Mouse (Mus musculus): ENCODE measurements around the gene Acrbp.
"Not testable (repeated sequence)": the region's sequence is repeated elsewhere in the genome, so short reads cannot be mapped to it uniquely, and the experiment has no call there.

Gene Acrbp

DNA sequence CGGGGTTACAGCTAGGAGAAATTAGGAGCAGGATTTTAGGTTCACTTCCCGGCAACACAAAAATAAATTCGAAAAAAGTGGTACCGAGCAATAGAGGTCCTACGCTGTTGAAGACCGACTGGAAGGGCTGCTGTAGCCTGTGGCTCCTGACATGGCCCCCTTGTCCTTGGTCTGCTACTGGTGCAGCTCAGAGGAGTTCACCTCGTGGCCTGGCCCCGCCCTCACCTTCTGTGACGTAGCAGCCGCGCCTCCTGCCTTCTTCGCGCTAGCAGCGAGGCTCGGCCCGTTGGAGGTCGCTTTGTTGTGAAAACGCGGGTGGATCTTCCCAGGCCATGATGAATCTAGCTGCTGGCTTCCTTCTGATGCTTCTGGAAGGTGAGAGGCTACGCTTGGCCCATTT, at the start of gene Acrbp:
TSS of gene Acrbp (plus strand) at position 12 of the 400 bp plus-strand sequence.
- no peak for DNase-seq

DNA sequence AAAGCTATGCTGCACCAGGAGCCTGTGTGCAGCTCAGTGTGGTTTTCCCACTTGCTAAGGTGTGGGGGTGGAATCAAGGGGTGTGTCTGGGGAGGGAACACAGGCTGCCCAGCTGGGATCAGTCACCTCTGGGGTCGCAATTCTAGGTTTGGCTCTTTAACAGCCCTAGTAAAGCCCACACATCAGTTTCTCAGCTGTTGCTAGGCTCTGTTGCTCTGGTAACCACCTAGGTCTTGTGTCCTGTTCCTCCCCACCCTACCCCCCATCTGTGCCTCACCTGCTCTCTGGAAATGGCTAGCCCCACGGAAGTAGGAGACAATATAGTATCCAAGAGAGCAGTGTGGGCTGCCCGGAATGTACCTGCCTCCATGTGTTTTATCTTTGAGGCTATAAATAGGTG, 45.8 kb upstream of the Acrbp start:
- DNase-seq = no peak

DNA sequence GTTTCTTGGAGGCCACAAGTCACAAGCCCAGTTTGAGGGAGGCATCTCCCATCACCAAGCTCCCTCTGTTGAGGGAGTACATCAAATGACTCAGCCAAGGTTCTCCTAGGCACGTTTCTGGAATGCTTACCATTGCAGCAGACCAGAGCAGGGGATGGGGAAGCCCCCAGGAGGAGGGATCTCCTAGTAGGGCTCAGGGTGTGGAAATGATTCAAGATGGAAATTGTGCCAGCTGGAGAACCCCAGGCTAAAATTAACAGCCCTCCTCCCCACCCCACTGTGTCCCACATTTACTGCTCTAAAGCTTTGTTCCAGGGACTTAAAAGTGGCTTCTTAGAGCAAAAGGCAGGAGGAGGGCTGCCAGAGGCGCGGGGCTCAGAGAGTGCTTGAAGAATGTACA, 44.4 kb upstream of the Acrbp start:
- peak; percentile 64 for DNase-seq

DNA sequence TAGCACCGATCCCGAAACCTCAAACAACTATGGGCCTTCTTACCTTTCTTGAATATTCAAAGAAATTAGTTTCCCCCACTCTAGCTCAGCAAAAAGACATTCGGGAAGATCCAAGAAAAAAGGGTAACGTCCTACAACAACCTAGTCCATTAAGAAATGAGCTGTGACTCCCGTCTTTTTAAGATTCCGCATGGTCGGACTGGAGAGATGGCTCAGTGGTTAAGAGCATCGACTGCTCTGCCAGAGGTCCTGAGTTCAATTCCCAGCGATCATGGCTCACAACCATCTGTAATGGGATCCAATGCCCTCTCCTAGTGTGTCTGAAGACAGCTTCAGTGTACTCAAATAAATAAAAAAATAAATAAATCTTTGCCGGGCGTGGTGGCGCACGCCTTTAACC, 41.4 kb upstream of the Acrbp start:
- DNase-seq = no peak

DNA sequence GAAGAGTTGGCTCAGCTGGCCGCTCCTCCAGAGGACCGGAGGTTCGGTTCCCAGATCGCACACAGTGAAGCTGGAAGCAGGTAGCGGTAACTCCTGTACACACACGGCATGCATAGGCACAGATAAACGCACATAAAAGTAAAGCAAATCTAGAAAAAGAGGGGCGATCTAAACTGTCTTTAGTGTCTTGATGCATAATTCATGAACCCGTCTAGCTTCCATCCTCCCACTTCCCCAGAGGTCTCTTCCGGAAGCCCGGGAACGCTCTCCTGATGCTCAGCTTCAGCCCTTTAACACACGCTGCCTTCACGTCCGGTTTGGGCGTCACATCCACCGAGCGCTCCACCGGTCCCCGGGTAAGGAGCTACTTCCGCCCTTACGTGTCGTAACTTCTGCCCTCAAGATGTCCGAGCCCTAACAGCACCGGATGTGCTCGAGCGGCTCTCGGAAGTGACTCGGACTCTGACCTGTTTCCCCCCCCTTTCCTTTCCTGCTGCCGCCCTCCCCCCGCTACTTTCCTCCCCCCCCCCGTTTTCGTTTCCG, 40.8 kb upstream of the Acrbp start:
- peak; percentile 100 for DNase-seq

DNA sequence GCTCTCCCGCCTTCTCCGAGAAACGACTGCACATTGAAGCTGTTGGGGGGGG, 40.5 kb upstream of the Acrbp start, which contains the start of gene Zfp384:
TSS of gene Zfp384 (plus strand) at position 17 of the 52 bp plus-strand sequence.
- DNase-seq = no peak

DNA sequence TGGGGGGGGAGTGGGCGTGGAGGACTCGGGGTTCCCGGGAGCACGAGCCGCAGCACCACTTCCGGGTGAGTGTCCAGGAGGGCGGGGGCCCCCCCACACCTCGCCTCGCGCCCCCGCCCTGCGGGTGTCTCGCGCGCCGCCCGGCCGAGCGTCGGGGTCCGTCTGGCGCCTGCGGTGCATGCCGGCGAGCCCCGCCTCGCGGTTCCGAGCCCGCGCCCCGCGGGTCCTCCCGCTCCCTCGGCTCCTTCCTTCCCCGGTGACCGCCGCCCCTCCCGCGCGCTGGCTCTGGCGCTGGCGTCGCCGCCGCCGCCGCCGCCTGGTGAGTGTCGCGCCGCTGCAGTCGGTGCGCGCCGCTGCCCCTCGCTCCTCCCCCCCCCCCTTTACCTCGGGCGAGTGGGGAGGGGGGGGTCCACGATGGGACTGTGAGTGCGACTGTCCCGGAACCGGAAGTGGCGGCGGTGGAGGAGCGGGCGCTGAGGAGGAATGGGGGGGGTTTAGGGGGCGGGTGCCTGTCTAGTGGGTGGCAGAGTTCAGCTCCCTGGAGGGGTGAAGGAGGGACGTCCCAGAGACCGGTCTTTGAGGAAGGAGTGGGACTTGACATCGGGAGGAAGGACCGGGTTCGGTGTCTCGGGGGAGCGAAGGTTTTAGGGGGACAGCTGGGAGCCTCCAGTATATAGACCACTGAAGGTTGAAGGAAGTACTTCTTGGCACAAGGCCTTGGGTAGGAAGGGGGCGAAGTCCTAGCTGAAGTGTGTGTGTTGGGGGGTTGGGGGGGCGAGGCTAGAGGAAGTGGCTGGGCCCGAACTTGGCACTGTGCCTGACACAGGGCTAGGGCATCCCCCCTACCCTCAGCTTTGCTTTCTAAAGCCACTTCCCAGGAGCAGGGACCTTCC, 40.1 kb upstream of the Acrbp start:
- DNase-seq = peak; percentile 99

DNA sequence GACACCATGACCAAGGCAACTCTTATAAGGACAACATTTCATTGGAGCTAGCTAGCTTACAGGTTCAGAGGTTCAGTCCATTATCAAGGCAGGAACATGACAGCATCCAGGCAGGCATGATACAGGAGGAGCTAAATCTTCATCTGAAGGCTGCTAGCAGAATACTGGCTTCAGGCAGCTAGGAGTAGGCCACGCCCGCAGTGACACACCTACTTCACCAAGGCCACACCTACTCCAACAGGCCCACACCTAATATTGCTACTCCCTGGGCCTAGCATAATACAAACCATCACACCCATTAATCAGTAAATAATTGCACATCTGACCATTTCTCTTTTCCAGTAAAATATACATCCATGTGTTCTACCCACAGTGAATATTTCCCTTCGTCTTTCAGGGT, 31.8 kb upstream of the Acrbp start:
- no peak for DNase-seq

DNA sequence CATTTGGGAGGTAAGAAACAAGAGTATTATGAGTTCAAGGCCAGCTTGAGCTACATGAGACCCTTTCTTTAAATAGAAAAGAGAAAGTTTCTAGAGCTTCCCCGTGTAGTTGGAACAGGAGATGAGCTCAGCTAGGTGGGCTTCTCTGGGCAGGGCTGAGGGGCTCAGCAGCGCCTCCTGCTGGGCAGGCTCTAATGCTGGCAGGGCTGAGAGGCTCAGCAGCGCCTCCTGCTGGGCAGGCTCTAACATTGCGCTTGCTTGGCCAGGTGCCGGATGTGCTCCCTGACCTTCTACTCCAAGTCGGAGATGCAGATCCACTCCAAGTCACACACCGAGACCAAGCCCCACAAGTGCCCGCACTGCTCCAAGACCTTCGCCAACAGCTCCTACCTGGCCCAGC, 19.0 kb upstream of the Acrbp start:
- DNase-seq = peak; percentile 86

DNA sequence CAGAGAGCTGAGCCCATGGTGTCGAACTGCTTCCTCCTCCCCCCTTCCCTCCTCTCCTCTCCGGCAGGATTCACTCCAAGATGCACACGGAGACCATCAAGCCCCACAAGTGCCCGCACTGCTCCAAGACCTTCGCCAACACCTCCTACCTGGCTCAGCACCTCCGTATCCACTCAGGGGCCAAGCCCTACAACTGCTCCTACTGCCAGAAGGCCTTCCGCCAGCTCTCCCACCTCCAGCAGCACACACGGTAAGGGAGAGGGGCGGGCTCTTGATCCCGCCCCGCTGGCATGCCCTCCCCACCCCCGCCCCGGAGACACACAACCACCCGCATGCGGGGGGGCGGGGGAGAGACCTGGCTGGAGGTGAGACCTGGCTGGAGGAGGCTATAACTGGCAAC, 17.9 kb upstream of the Acrbp start:
- DNase-seq = peak; percentile 86

DNA sequence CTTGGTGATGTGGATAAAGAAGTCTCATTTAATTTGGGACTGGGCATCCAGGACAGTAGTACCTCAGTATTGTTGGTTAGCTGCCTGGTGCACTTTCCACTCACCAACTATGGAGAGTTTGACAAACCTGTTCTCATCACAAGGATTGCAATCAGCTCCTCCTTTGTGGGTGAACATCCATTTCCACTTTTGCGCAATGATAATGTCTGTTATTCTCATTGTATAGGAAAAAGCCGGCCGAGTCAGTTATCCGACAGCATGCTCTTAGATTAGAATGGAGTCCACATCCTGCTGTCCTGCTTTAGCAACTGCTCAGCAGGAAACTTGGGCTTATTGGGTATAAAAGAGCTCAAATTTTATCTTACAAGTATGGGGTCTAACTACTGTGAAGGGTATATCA, 10.8 kb upstream of the Acrbp start:
- DNase-seq = peak; percentile 88

DNA sequence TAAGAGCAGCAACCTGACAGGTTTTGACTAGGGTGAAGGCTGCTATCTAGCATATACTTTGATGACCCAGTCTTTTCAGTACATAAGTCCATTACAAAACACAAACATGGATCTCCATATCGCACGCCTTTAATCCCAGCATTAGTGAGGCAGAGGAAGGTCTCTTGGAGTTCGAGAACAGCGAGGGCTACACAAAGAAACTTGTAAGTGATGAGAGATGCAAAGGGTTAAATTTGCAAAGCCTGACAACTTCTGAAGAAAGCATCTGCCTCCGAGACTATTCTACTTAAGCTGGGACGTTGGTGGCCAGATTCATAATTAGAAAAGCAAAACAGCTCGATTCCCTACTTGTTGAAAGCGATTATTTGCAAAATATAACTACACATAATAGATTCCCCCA, 10.4 kb upstream of the Acrbp start:
- DNase-seq = no peak

DNA sequence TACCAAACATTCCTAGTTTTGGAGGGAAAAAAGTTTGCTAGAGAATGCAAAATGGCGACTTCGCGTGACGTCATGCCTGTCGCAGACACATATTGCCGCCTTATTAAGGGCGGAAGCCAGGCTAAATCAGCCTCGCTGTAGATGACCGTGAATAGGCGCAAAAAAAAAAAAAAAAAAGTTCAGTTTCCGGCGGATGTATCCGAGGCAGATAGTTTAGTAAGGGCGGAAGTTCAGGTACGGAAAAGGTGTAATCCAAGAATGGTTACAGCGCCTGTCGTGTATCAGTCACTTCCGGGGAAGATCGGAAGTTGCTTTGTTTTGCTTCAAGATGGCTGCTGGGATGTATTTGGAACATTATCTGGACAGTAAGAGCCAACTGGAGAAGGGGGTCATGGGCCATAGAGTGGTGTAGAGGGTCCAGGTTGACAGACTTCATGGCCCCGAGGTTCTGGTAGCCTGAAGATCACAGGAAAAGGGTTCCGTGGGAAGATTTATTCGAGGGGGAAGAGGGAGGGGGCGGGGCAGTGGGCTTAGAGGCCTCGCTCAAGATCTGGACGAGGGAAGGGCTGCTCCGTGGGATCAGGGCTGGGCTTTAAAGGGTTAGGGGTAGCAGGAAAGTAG, 9.8 kb upstream of the Acrbp start, which contains the start of gene Ing4:
TSS of gene Ing4 (plus strand) at position 228 of the 621 bp plus-strand sequence.
- DNase-seq = peak; percentile 99

DNA sequence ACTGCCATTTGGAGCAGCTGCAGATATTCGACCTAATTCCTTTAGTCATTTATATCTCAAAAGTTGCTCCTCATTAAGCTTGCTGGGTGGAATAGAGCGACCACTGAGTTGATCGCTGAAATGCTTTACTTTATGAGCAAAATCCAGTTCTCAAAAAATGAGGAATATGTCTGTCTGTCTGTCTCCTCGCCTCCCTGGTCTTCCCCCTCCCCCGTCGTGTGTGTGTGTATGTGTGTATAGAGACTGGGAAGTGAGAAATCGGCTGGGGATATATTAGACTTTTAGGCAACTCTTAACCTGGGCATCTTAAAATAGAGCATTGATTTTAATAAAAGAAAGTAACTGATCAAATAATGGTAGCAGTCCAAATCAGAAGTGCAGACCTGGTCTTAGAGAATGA, 9.3 kb upstream of the Acrbp start:
- peak; percentile 83 for DNase-seq

DNA sequence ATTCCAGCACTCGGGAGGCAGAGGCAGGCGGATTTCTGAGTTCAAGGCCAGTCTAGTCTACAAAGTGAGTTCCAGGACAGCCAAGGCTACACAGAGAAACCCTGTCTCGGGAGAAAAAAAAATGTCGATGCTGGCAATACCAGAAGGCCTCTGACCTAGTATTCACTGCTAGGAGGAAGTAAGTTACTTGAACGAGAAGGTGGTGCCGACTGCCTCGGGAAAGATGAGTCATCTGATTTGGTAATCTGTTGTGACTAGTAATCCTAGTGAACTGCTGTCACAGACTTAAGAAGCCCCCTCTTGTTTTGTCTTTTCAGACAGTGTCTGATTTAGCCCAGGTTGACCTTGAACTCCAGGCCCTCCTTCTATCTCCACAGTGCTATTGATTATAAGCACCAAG, 8.4 kb upstream of the Acrbp start:
- peak; percentile 87 for DNase-seq

DNA sequence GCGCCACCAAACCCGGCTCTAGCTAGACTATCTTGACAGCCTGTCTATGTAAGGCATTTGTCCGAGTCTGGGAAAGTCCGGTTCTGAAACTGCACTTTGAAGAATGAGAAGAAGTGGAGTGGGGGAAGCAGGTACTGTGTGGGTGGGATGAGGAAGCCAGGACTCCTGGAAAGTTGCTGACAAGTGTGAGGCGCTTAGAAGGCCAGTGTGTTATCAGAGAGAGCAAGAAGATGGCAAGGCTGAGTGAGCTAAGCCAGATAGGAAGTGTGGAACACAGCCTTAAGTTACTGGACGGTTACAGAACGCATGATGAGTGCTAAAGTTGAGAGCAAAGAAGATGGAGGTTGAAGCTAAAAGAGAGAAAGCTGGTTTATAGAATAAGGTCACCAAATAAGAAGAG, 7.4 kb upstream of the Acrbp start:
- DNase-seq = peak; percentile 88

DNA sequence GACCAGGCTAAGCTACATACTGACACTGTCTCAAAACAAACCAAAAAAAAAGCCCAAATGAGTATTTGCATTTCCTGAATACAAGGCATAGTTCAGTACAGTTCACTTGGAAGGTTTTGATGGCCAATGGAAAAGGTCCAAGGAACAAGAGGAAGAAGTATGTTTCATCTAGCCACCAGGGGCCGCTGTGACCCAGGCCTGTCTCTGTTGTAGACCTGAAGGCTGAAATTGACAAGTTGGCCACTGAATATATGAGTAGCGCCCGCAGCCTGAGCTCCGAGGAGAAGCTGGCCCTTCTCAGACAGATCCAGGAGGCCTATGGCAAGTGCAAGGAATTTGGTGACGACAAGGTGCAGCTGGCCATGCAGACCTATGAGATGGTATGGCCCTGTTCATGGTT, 2.8 kb upstream of the Acrbp start:
- peak; percentile 94 for DNase-seq

DNA sequence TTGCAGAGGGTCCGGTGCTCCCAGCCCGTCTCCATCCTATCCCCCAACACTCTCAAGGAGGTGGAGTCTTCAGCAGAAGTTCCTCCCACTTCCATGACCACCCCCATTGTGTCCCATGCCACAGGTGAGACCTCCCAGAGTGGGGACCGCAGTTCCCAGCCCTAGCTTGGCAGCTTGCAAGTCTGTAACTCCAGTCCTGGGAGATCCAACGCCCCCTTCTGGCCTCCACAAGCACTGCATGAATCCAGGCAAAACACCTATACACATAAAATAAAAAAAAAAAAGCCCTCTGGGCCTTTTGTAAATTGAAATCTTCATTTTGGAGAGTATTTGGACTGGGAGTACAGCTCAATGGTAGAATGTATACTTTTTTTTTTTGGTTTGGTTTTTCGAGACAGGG, 1.7 kb downstream of the Acrbp start:
- DNase-seq = no peak

DNA sequence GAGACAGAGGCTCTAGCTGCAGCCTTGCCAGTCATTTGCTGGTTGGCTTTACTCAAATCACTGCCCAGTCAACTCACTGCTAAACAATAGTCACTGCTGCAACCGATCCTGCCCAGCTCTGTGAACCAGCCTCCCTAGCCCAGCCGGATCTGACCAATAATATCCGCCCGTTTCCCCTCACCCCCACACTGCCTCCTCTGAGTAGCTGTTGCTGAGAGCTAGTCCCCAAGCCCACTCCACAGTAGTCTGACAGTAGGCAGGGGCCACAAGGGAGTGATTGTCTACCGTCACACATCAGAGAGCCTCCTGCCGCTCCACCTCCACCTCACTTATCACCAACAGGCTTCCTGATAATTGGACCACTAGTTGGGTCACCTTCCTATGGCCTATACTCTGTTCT, 12.0 kb downstream of the Acrbp start:
- no peak for DNase-seq

DNA sequence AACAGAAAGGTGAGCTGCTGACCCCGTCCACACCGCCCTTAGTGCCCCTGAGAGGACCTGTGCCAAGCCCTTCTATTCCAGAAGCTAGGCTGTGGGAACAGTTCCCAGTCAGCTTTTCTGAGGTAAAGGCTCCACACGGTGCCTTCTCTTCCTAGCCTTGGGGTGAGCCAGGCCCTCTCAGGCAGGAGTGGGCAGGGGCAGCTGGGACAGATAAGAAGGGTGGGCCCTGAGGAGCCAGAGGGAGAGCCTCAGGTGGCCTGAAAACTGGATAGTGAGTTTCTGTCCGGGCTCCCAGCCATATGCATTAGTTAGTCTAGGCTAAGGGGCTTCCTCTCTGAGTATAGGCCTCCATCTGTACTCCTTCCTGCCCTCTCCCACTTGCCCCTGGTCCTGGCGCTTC, 13.0 kb downstream of the Acrbp start:
- DNase-seq = no peak

DNA sequence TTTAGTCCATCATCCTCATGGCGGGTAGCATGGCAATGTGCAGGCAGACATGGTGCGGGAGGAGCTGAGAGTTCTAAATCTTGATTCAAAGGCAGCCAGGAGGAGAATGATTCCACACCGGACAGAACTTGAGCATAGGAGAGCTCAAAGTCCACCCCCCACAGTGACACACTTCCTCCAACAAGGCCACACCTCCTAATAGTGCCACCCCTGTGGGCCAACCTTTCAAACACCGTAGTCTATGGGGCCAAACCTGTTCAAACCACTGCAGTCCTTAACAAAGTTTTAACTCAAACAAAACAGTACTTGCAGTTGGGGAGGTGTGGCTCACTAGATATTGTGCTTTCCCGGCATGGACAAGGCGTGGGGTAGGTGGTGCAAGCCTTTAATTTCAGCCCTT, 14.4 kb downstream of the Acrbp start:
- DNase-seq = no peak

DNA sequence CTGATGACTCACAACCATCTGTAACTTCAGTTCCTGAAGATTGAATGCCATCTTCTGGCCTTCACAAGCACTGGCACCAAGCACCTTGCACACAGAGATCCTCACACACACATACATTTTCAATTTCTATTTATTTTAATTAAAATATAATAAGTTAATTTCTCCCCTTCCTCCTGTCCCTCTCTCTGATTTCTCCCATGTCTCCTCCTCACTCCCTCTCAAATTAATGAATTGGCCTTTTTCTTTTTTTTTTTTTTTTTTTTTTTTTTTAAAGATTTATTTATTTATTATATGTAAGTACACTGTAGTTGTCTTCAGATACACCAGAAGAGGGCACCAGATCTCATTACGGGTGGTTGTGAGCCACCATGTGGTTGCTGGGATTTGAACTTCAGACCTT, 15.7 kb downstream of the Acrbp start:
- DNase-seq = not testable (repeated sequence)

DNA sequence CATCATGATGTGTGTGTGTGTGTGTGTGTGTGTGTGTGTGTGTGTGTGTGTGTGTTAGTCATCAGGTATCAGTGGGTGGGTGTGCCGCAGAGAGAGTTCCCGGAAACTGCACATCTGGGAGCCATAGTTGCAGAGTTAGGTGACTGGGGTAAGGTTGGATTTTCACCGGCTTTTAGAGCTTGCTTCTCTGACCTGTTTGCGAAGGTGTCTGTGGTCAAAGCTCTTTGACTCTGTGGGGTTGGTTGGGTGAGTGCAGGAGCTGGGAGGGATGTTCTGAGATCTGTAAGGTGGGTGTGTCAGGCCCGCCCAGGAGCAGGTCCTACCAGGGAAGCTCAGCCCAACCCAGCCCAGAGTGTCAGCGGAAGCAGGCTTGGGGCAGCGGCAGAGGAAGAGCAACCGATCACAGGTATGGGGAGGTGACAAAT, 18.1 kb downstream of the Acrbp start, which contains the start of gene Lpar5:
TSS of gene Lpar5 (plus strand) at position 350 of the 425 bp plus-strand sequence.
- no peak for DNase-seq

DNA sequence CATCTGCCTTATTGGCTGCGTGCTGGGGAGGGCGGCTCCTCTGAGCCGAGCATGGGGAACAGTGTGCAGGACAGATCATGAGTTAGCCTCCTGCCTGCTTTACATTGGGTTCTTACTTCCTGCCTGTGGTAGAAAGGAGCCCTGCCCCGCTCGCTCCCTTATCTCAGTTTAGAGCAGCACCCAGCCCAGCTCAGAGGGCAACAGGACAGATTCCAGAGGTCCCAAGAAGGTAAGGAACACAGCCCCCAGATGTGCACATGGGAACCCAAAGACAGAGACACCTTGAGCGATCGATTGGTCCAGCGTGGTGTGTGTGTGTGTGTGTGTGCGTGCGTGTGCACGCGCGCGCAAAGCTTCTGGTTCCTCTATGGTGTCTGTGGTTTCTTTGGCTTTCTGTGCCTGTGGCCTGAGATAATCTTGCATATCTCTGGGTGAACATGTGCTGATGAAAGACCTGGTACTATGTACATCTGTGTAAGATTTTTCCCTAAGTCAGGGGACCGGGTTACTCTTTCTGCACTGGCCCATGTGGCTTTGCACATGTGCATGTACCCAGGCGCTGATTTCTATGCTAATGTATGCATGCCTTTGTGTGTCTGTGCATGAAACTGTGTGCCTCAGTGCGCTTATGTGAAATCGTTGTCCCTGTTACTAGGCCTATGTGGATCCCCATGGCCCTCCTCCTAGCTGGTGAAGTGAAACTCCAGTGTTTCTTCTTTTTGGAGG, 21.8 kb downstream of the Acrbp start:
- DNase-seq = peak; percentile 92

Measured in heart, adult 11 months (tissue).